Mouse (Mus musculus) heart, embryonic 14.5 days (tissue): ENCODE data around the gene Csf3. TPM values are rescaled to one million over a fixed set of nuclear protein-coding genes. Genes with fewer than 3 reads are reported as not detected.

Experiments
- ATAC-seq: fragments of 200-750 bp; cut with Nextera tagmentation; 2 replicates; pipeline ENCODE4 v1.8.0; 2017; ENCODE audit warnings: low read depth, moderate TSS enrichment; ENCODE audit not compliant: insufficient number of reproducible peaks, insufficient read depth, low FRiP score
- H3K27ac ChIP-seq, 2 experiments: fragments of 200-500 bp in 1 of 2; fragments of 300-500 bp in 1 of 2; sonication (generic) in 1 of 2; replicated peaks in 1 of 2; 2 replicates each; pipeline ENCODE4 v1.5.1; 2012 to 2014; ENCODE audit warnings: low read depth in 2 of 2, low read length in 2 of 2, control low read depth in 1 of 2, mild to moderate bottlenecking in 1 of 2, mixed read lengths in 1 of 2; ENCODE audit not compliant: control insufficient read depth in 1 of 2, insufficient read depth in 1 of 2
- H3K27me3 ChIP-seq: fragments of 300-500 bp; sonication (generic); 2 replicates; pipeline ENCODE4 v1.6.1; 2014; ENCODE audit warnings: mild to moderate bottlenecking, low read length, control low read depth; ENCODE audit not compliant: control insufficient read depth, insufficient read depth
- H3K36me3 ChIP-seq: fragments of 300-500 bp; sonication (generic); 2 replicates; pipeline ENCODE4 v1.6.1; 2014; ENCODE audit warnings: mild to moderate bottlenecking, control low read depth, low read length, mixed read lengths; ENCODE audit not compliant: control insufficient read depth, insufficient read depth
- H3K4me1 ChIP-seq, 2 experiments: fragments of 200-500 bp in 1 of 2; fragments of 300-500 bp in 1 of 2; sonication (generic) in 1 of 2; 2 replicates each; pipeline ENCODE4 v1.6.1; 2012 to 2014; ENCODE audit warnings: low read length in 2 of 2, control low read depth in 1 of 2, mixed read lengths in 1 of 2; ENCODE audit not compliant: control insufficient read depth in 2 of 2, insufficient read depth in 2 of 2
- H3K4me2 ChIP-seq: fragments of 300-500 bp; sonication (generic); 2 replicates; pipeline ENCODE4 v1.6.1; 2014; ENCODE audit warnings: mild to moderate bottlenecking, low read length
- H3K4me3 ChIP-seq, 2 experiments: fragments of 200-500 bp in 1 of 2; fragments of 300-500 bp in 1 of 2; sonication (generic) in 1 of 2; 2 replicates each; pipeline ENCODE4 v1.5.1; 2012 to 2014; ENCODE audit warnings: low read length in 2 of 2, mild to moderate bottlenecking in 2 of 2, control low read depth in 1 of 2, low read depth in 1 of 2, moderate library complexity in 1 of 2; ENCODE audit not compliant: control insufficient read depth in 1 of 2, insufficient read depth in 1 of 2
- H3K9ac ChIP-seq: fragments of 300-500 bp; sonication (generic); 2 replicates; pipeline ENCODE4 v1.6.1; 2014; ENCODE audit warnings: mild to moderate bottlenecking, low read length
- H3K9me3 ChIP-seq: fragments of 300-500 bp; sonication (generic); 2 replicates; pipeline ENCODE4 v1.6.1; 2016; ENCODE audit warnings: low read length, control low read depth; ENCODE audit not compliant: control insufficient read depth
- WGBS: fragments of 180-500 bp; shearing (Covaris S2); extraction: QIAGEN DNeasy Blood & Tissue Kit; methylation state at CpG from one replicate; pipeline ENCODE4 v1.1.7; 2014; 5-methylcytosine and 5-hydroxymethylcytosine counted together
- polyA plus RNA-seq: library from polyadenylated mRNA; unstranded; fragments of >200 nt; fragmentation: Nextera tagmentation; extraction: Ambion mirVana; gene quantifications from 2 replicates; pipeline ENCODE4 v1.2.1, GENCODE M21; 2014

Csf3 gene
- polyA plus RNA-seq, 1 experiment from 2014 or later: not detected

DNA sequence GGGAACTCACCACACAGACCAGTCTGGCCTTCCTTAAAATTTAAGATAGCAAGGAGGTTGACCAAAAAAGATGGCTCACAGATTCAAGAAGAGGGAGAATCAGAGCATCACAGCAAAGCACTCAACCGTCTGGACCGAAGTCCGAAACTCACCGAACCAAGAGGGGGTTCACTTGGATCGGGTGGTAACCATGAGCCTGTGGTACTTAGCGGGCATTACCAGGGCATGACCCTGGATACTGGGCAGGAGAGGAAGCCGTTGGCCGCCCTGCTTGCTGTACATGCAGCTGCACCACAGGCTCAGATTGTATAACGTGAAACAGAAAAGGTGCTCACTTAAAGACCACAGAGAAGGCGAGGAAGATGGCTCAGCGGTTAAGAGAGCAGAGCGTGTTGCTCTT, 3.8 kb upstream of the Csf3 start:
- Histone ChIP-seq H3K27me3 (no peaks in the 10 kb centered on the region), H3K4me2 (no peak overlapping the region), H3K9ac (no peak overlapping the region), H3K9me3 (no peaks in the 10 kb centered on the region), H3K36me3 (peaks cover 47% of the 10 kb centered on the region), H3K27ac (no peak overlapping the region), H3K4me1 (peaks cover 0 to 7% of the 10 kb centered on the region in 2 experiments; a peak in 3 of 4 replicates), H3K4me3 (no peak overlapping the region)
- WGBS: 89% methylated on average over 12 of the region's 12 CpGs
- ATAC-seq: no peak

GRCm38 (mm10) chr11:98698849-98699640, 2.0 kb upstream of the Csf3 start:
- Histone ChIP-seq H3K4me2 (no peak overlapping the region), H3K27me3 (no peaks in the 10 kb centered on the region), H3K27ac (no peak overlapping the region), H3K9ac (no peak overlapping the region), H3K4me1 (peaks cover 0 to 7% of the 10 kb centered on the region in 2 experiments; a peak in 3 of 4 replicates), H3K4me3 (no peak overlapping the region), H3K9me3 (no peaks in the 10 kb centered on the region), H3K36me3 (peaks cover 29% of the 10 kb centered on the region)
- 79% methylated on average over 16 of the region's 16 CpGs for WGBS
- ATAC-seq: no peak

DNA sequence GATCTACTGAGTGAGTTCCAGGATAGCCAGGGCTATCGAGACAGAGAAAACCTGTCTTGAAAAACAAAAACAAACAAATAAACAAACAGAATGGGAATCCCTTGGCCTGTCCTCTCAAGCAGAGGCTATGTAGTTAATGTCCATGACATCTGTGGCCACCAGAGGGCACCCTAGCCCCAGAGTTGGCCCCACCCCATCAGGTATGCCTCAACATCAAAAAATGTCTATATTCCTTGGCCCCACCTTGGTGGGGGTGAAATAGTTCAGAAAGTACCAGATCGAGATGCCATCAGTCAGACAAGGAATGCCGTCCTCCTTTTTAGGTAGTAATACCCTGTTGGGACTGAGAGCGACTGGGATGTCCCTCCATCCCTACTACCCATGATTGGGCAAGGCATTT, 1.2 kb upstream of the Csf3 start:
- no peak overlapping the region for H3K27ac ChIP-seq
- no peaks in the 10 kb centered on the region for H3K27me3 ChIP-seq
- no peaks in the 10 kb centered on the region for H3K9me3 ChIP-seq
- peaks cover 28% of the 10 kb centered on the region for H3K36me3 ChIP-seq
- ATAC-seq: no peak
- H3K9ac ChIP-seq: no peak overlapping the region; the same call in 1 of the 2 replicates
- H3K4me2 ChIP-seq: no peak overlapping the region
- H3K4me1 ChIP-seq: peaks cover 0 to 7% of the 10 kb centered on the region in 2 experiments; a peak in 3 of 4 replicates
- no peak overlapping the region for H3K4me3 ChIP-seq
- WGBS: 28% methylated on average over 4 of the region's 4 CpGs

- no peaks in the 10 kb centered on the region for H3K27me3 ChIP-seq
- WGBS: 71% methylated on average over 5 of the region's 5 CpGs
- peaks cover 32% of the 10 kb centered on the region for H3K36me3 ChIP-seq
- H3K27ac ChIP-seq: no peak overlapping the region
- H3K4me3 ChIP-seq: no peak overlapping the region
- H3K9ac ChIP-seq: no peak overlapping the region
- no peaks in the 10 kb centered on the region for H3K9me3 ChIP-seq
- ATAC-seq: no peak
- no peak overlapping the region for H3K4me2 ChIP-seq
- H3K4me1 ChIP-seq: peaks cover under 1 to 10% of the 10 kb centered on the region in 2 experiments; a peak in 3 of 4 replicates
Measured at GRCm38 (mm10) chr11:98702323-98702722, 1.3 kb downstream of the Csf3 start.

- Histone ChIP-seq H3K36me3 (peaks cover 59% of the 10 kb centered on the region), H3K4me3 (no peak overlapping the region), H3K4me1 (peaks cover 16 to 32% of the 10 kb centered on the region in 2 experiments; a peak in 3 of 4 replicates), H3K9ac (no peak overlapping the region), H3K27ac (no peak overlapping the region), H3K27me3 (no peaks in the 10 kb centered on the region), H3K9me3 (no peaks in the 10 kb centered on the region), H3K4me2 (no peak overlapping the region)
- WGBS: 91% methylated on average over 10 of the region's 10 CpGs
- no peak for ATAC-seq
Measured at GRCm38 (mm10) chr11:98705021-98705420, 4.0 kb downstream of the Csf3 start.

- Histone ChIP-seq H3K4me2 (peak overlapping the region; percentile 23; the same call in 1 of the 2 replicates), H3K9me3 (no peaks in the 10 kb centered on the region), H3K36me3 (peaks cover 77% of the 10 kb centered on the region), H3K4me1 (peaks cover 21 to 36% of the 10 kb centered on the region in 2 experiments; a peak in 3 of 4 replicates), H3K27ac (peak overlapping the region; percentile 46 to 83), H3K4me3 (no peak overlapping the region), H3K9ac (no peak overlapping the region), H3K27me3 (no peaks in the 10 kb centered on the region)
- ATAC-seq: peak; percentile 56
- 79% methylated on average over 22 of the region's 22 CpGs for WGBS
Measured at GRCm38 (mm10) chr11:98707401-98708281, 6.6 kb downstream of the Csf3 start.

DNA sequence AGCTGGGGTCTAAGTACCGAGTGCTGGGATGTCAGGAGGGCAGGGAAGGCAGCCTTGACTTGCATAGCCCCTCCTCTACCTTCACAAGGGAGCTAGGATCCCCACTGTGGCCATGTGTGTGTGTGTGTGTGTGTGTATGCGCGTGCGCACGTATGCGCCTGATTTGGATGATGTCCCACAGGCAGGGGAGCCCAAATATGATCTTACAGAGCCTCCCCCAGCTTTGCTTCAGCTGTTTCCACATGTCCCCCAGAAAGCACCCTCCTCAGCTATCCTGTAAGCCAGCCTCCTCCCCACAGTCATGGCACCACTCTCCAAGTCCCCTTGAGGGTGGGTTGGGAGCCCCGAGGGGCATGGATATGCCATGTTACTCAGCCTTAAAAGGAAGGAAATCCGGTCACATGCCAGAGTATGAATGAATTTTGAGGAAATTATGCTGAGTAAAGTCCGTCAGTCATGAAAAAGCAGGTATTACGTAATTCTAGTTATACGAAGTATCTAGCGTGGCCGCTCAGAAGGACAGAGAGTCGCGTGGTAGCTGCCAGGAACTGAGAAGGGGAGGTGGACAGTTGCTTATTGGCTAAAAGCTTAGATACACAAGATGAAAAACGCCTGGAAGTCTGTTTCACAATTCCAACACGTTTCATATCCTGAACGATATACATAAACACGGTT, 7.4 kb downstream of the Csf3 start:
- 78% methylated on average over 19 of the region's 19 CpGs for WGBS
- Histone ChIP-seq H3K9ac (no peak overlapping the region), H3K4me2 (peak overlapping the region; percentile 23; the same call in 1 of the 2 replicates), H3K4me3 (no peak overlapping the region), H3K9me3 (no peaks in the 10 kb centered on the region), H3K27ac (peak overlapping the region; percentile 46 to 83), H3K36me3 (peaks cover 84% of the 10 kb centered on the region), H3K4me1 (peaks cover 21 to 36% of the 10 kb centered on the region in 2 experiments; a peak in 3 of 4 replicates), H3K27me3 (no peaks in the 10 kb centered on the region)
- 0 out of 2 replicates have a peak, but pooled peaks have one; percentile 5 for ATAC-seq
